9 mouse cellular contexts compared by ENCODE assay signal in the genomic region with DNA sequence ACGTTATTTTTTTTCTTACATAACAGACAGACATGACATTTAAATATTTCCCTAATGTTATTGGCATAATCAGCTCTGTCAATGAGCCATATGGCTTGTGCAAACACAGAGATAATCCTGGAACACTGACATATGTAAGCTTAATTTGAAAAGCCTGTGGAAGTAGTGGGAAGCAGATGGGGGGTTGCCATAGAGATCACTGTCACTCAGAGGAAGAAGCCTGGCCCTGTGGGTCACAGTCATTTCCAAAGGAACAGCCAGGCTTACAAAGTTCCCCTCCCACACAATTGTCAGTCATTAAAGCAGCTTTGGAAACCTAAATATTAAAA. TPM values are rescaled to one million over a fixed set of nuclear protein-coding genes. Genes with fewer than 3 reads are reported as not detected.
DNase-seq lines count a peak whose midpoint lies in the region; TF ChIP-seq lines count a peak whose summit lies in the region.
"Had no signal": no experiment of that assay in that cellular context is flagged by ENCODE, and none has a peak within 500 bp of the region (broad histone marks: within the 10 kb centered on the region; RNA-seq: fewer than 3 reads in every experiment).

No protein-coding gene starts in this region.

- intact Hi-C loops in left cerebral cortex, postnatal 14 days (cut with DNase I), result no loop called here
- intact Hi-C loops in heart, adult 2 months (cut with DNase I), result no loop called here

- peak; percentile 61 for DNase-seq in NIH3T3 (ENCODE audit: low read depth)
- peak; percentile 29 for DNase-seq in cerebellum, adult 11 months
- DNase-seq in frontal cortex, postnatal 36 days (ENCODE audit: low spot score in 2 of 2), result peak; percentile 26 to 56
- DNase-seq in left cerebral cortex, postnatal 14 days (ENCODE audit: low spot score in 2 of 2), result peak; percentile 40 to 45
- DNase-seq in limb, embryonic 10.5 days (ENCODE audit: low spot score), result no peak
- no peak for DNase-seq in heart, adult 2 months
- no peak for DNase-seq in urinary bladder, postnatal 4 days (ENCODE audit: low spot score in 2 of 2)

- 83% methylated on average over 1 of the region's 1 CpGs for WGBS in limb, embryonic 10.5 days
- WGBS in heart, adult 2 months, result 65% methylated on average over 1 of the region's 1 CpGs

- no peak for TF ChIP-seq POLR2A in heart, adult 2 months (IDR thresholded peaks at IDR 0.05; ENCODE audit: insufficient read depth, low read depth, low read length)

- no peak for TF ChIP-seq EP300 in heart, adult 2 months (IDR thresholded peaks at IDR 0.05; ENCODE audit: insufficient read depth, low read depth, low read length)

- no peak overlapping the region for H3K9ac ChIP-seq in heart, adult 2 months (ENCODE audit: low read depth, low read length)
- H3K9ac ChIP-seq: limb, embryonic 13.5 days had no signal

- no peak overlapping the region for H3K4me3 ChIP-seq in limb, embryonic 10.5 days
- H3K4me3 ChIP-seq in heart, adult 2 months, result no peak overlapping the region
- H3K4me3 ChIP-seq: limb, embryonic 13.5 days had no signal

- H3K79me2 ChIP-seq in heart, adult 2 months (replicated peaks; ENCODE audit: control insufficient read depth, insufficient read depth, low read length), result no peaks in the 10 kb centered on the region

- no peak for TF ChIP-seq CTCF in heart, adult 2 months (IDR thresholded peaks at IDR 0.05)

- no peaks in the 10 kb centered on the region for H3K9me3 ChIP-seq in limb, embryonic 10.5 days (replicated peaks)

- no peak overlapping the region for H3K27ac ChIP-seq in limb, embryonic 10.5 days
- H3K27ac ChIP-seq in heart, adult 2 months, result no peak overlapping the region
- H3K27ac ChIP-seq: limb, embryonic 13.5 days had no signal

- peaks cover 9% of the 10 kb centered on the region; the same call in 1 of the 2 replicates for H3K27me3 ChIP-seq in limb, embryonic 10.5 days (ENCODE audit: low read depth, poor library complexity, severe bottlenecking)
- H3K27me3 ChIP-seq in heart, adult 2 months (ENCODE audit: control insufficient read depth, insufficient read depth, low read length), result no peaks in the 10 kb centered on the region

- H3K36me3 ChIP-seq in limb, embryonic 10.5 days, result no peaks in the 10 kb centered on the region
- no peaks in the 10 kb centered on the region; the same call in 1 of the 2 replicates for H3K36me3 ChIP-seq in heart, adult 2 months (ENCODE audit: control insufficient read depth, insufficient read depth, low read length)
- H3K36me3 ChIP-seq: G1E; limb, embryonic 13.5 days had no signal

- peaks cover 8% of the 10 kb centered on the region for H3K4me1 ChIP-seq in limb, embryonic 10.5 days
- H3K4me1 ChIP-seq in heart, adult 2 months (ENCODE audit: control insufficient read depth, insufficient read depth, low read length), result peaks cover 4% of the 10 kb centered on the region; the same call in 1 of the 2 replicates

RNA-seq across cellular contexts. Expression of gene Gm11077, which starts 2.3 kb away (rescaled TPM):
- not detected for total RNA-seq in left cerebral cortex, postnatal 14 days (2021)
- not detected in 2 replicates for polyA plus RNA-seq in limb, embryonic 10.5 days (2016; fragmentation: Nextera tagmentation; extraction: Ambion mirVana)
- total RNA-seq in heart, adult 2 months (2021), result not detected
- polyA plus RNA-seq in heart, adult 2 months (2012; rRNA removed), result not detected in 2 replicates
- total RNA-seq: G1E had no signal
- polyA plus RNA-seq: G1E; limb, embryonic 13.5 days had no signal

Comparison
In these comparisons a context has a peak if more than half of its experiments do, and no peak if none do; other contexts are left out.
1. DNase-seq: peak in NIH3T3 (single experiment), cerebellum, adult 11 months (single experiment), frontal cortex, postnatal 36 days (2 of 2) and left cerebral cortex, postnatal 14 days (2 of 2); none in limb, embryonic 10.5 days (single experiment), heart, adult 2 months (0 of 2) and urinary bladder, postnatal 4 days (0 of 2).